Mouse (Mus musculus) E14TG2a.4 (cell line): Measurements from ENCODE around the gene Pcna.

ENCODE experiments used
- CTCF ChIP-seq: conservative IDR thresholded peaks from 2 replicates; pipeline ENCODE4 v1.5.1; 2014; ENCODE audit warnings: low read length
- POU5F1 ChIP-seq: IDR thresholded peaks from 2 replicates; pipeline ENCODE4 v1.6.1; 2014; ENCODE audit warnings: low read length, borderline replicate concordance

GRCm38 (mm10) chr2:132301436-132301835 lies 48.3 kb upstream of the Pcna start:
- TF ChIP-seq CTCF (no peak), POU5F1 (no peak)
